ENCODE assay signal across 11 mouse cellular contexts in genomic region chr16:95696599-95696998, GRCm38 (mm10). TPM values are rescaled to one million over a fixed set of nuclear protein-coding genes. Genes with fewer than 3 reads are reported as not detected.
DNase-seq lines count a peak whose midpoint lies in the region.
"Had no signal": no experiment of that assay in that cellular context is flagged by ENCODE, and none has a peak within 500 bp of the region (broad histone marks: within the 10 kb centered on the region; RNA-seq: fewer than 3 reads in every experiment).

No protein-coding gene starts in this region.

- DNase-seq in layer of hippocampus, adult 11-12 months (ENCODE audit: low spot score): peak; percentile 39
- DNase-seq in layer of hippocampus, adult 9-10 months (ENCODE audit: low spot score): no peak
- peak; percentile 84 for DNase-seq in frontal cortex, adult 2 months (ENCODE audit: extremely low spot score in 1 of 2, low spot score in 1 of 2)
- DNase-seq in left cerebral cortex, postnatal 25 days (ENCODE audit: low spot score in 2 of 2): peak; percentile 58 to 95
- peak; percentile 25 for DNase-seq in right cerebral cortex, postnatal 4 days
- no peak for DNase-seq in yolk sac, embryonic 10.5 days (ENCODE audit: low spot score)
- DNase-seq in gastrocnemius, adult 8-10 months (ENCODE audit: low spot score in 2 of 2): no peak
- no peak for DNase-seq in embryo, embryonic 9.5 days (ENCODE audit: extremely low spot score)
- DNase-seq: cerebellum, adult 18-20 months; kidney, postnatal 10 days; layer of hippocampus, postnatal 36 days had no signal

- intact Hi-C loops in left cerebral cortex, postnatal 25 days (cut with DNase I): loop anchor here (1.0 kb wide), 1 partner anchor 73 kb away; no protein-coding TSS in a partner anchor

RNA-seq across cellular contexts. Expression of gene Ets2, which starts 5.3 kb away (rescaled TPM):
- polyA plus RNA-seq in frontal cortex, adult 2 months (2012; rRNA removed): 27.1 and 30.2 TPM in 2 replicates
- total RNA-seq in left cerebral cortex, postnatal 25 days (2021): 10 to 100 TPM; 68.3 to 76.0 TPM
- total RNA-seq in gastrocnemius, adult 8-10 months (2022): 10 to 100 TPM; 27.4 to 29.4 (median 27.5) TPM

Comparison
In these comparisons a context has a peak if more than half of its experiments do, and no peak if none do; other contexts are left out.
1. DNase-seq: peak in layer of hippocampus, adult 11-12 months (single experiment), frontal cortex, adult 2 months (2 of 2), left cerebral cortex, postnatal 25 days (2 of 2) and right cerebral cortex, postnatal 4 days (single experiment); none in layer of hippocampus, adult 9-10 months (single experiment), yolk sac, embryonic 10.5 days (single experiment), gastrocnemius, adult 8-10 months (0 of 2) and embryo, embryonic 9.5 days (single experiment).